Mouse (Mus musculus): Measurements from ENCODE around the gene Ddi2. TPM values are rescaled to one million over a fixed set of nuclear protein-coding genes. Genes with fewer than 3 reads are reported as not detected.

Gene Ddi2
- polyA plus RNA-seq, 2 experiments: 18.5 to 22.1 TPM

DNA sequence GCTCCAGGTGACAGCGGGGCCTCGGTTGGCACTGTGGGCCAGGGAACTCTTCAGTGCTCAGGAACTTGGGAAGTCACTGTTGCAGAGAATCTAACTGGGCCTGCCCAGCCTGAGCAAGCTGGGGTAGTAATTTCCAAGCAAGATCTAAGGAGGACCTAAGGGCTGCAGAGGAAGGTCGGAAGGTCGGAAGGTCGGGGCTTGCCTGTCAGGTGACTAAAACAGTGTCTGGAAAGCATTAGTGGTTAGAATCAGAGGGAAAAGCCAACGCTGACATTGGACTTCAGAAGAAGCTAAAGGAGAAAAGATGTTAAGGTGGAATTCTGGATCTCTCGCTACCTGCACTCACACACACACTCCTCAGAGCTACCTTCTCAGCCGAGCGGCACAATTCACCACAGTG, 87.2 kb downstream of the Ddi2 start:
- Histone ChIP-seq H3K9ac (ENCODE audit: low read depth, low read length, severe bottlenecking) (no peak overlapping the region), H3K27ac (replicated peaks; ENCODE audit: low read depth, low read length) (no peak overlapping the region), H3K36me3 (ENCODE audit: control insufficient read depth, insufficient read depth, low read length) (peaks cover 86% of the 10 kb centered on the region), H3K27me3 (ENCODE audit: control insufficient read depth, insufficient read depth, low read length) (no peaks in the 10 kb centered on the region), H3K9me3 (ENCODE audit: control insufficient read depth, low read length) (no peaks in the 10 kb centered on the region), H3K4me1 (ENCODE audit: control insufficient read depth, insufficient read depth, low read length) (no peaks in the 10 kb centered on the region), H3K4me2 (replicated peaks; ENCODE audit: low read depth, low read length, severe bottlenecking) (no peak overlapping the region), H3K4me3 (replicated peaks; ENCODE audit: low read length) (no peak overlapping the region)
- DNase-seq (ENCODE audit: low spot score) (no peak), ATAC-seq (ENCODE audit: low FRiP score, low read depth) (no peak)
- no peak for TF ChIP-seq POLR2A (IDR thresholded peaks at IDR 0.05; ENCODE audit: borderline replicate concordance, extremely low read depth, insufficient read depth, insufficient read length)
- WGBS: 51% methylated on average over 9 of the region's 9 CpGs

DNA sequence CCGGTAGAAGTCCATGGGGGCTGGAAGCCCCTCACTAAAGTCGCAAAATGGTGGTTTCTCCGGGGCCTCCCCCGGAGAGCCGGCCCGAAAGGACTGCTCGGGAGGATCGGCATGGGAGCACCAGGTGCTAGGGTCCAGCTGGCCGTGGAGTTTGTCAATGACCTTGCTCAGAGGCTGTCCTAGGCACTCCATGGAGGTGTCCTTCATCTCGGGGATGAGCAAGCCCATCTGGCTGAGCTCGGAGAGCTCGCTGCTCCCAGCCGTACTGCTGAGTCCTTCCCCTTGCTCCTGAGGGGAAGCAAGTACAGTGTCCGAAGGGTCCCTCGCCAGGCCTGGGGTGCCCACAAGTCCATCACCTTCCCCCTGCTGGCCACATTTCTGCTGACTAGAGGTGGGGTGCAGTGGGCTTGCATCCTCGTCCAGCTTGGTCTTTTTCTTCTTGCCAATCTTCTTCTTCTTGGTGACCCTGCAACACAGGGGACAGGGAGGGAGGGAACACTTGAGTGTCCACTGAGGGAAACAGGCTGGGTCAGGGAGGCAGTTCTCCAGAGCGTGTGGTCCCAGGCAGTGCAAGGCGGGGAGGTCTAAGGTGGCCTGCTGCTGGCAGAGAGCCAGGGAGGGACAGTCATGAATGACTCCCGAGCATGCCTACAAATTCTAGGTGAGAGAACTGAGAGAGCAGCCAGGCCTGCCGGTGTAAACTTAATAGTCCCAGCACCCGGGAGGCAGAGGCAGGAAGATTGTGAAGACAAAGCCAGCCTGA, 90.9 kb downstream of the Ddi2 start:
- Histone ChIP-seq H3K27me3 (ENCODE audit: control insufficient read depth, insufficient read depth, low read length) (no peaks in the 10 kb centered on the region), H3K36me3 (ENCODE audit: control insufficient read depth, insufficient read depth, low read length) (peaks cover 90% of the 10 kb centered on the region), H3K4me2 (replicated peaks; ENCODE audit: low read depth, low read length, severe bottlenecking) (no peak overlapping the region), H3K4me3 (replicated peaks; ENCODE audit: low read length) (no peak overlapping the region), H3K9ac (ENCODE audit: low read depth, low read length, severe bottlenecking) (no peak overlapping the region), H3K4me1 (ENCODE audit: control insufficient read depth, insufficient read depth, low read length) (no peaks in the 10 kb centered on the region), H3K9me3 (ENCODE audit: control insufficient read depth, low read length) (no peaks in the 10 kb centered on the region), H3K27ac (replicated peaks; ENCODE audit: low read depth, low read length) (no peak overlapping the region)
- DNase-seq (ENCODE audit: low spot score) (no peak), ATAC-seq (ENCODE audit: low FRiP score, low read depth) (no peak)
- WGBS: 91% methylated on average over 21 of the region's 21 CpGs
- TF ChIP-seq POLR2A (IDR thresholded peaks at IDR 0.05; ENCODE audit: borderline replicate concordance, extremely low read depth, insufficient read depth, insufficient read length): no peak

DNA sequence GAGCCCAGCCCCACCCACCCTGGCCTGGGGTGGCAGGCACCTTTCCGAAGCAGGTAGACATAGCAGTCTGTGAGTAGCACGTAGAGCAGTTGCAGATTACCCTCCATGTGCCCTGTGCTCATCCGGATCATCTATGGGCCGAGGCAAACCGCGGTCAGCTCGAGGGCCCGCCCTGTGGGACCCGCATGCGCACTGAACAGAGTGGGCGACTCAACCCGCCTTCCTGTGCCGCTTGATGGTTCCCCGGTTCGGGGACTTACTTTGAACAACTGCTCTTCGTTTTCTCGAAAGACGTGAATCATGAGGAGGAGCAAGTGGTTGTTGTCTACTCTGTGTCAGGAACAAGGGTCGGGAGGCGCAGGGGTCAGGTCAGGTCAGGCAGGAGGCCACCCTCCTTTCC, 92.0 kb downstream of the Ddi2 start:
- Histone ChIP-seq H3K27me3 (ENCODE audit: control insufficient read depth, insufficient read depth, low read length) (no peaks in the 10 kb centered on the region), H3K36me3 (ENCODE audit: control insufficient read depth, insufficient read depth, low read length) (peaks cover 89% of the 10 kb centered on the region), H3K4me1 (ENCODE audit: control insufficient read depth, insufficient read depth, low read length) (no peaks in the 10 kb centered on the region), H3K9me3 (ENCODE audit: control insufficient read depth, low read length) (no peaks in the 10 kb centered on the region), H3K27ac (replicated peaks; ENCODE audit: low read depth, low read length) (no peak overlapping the region), H3K4me2 (replicated peaks; ENCODE audit: low read depth, low read length, severe bottlenecking) (no peak overlapping the region), H3K9ac (ENCODE audit: low read depth, low read length, severe bottlenecking) (no peak overlapping the region), H3K4me3 (replicated peaks; ENCODE audit: low read length) (no peak overlapping the region)
- ATAC-seq (ENCODE audit: low FRiP score, low read depth) (no peak), DNase-seq (ENCODE audit: low spot score) (no peak)
- TF ChIP-seq POLR2A (IDR thresholded peaks at IDR 0.05; ENCODE audit: borderline replicate concordance, extremely low read depth, insufficient read depth, insufficient read length): no peak
- 94% methylated on average over 20 of the region's 20 CpGs for WGBS

DNA sequence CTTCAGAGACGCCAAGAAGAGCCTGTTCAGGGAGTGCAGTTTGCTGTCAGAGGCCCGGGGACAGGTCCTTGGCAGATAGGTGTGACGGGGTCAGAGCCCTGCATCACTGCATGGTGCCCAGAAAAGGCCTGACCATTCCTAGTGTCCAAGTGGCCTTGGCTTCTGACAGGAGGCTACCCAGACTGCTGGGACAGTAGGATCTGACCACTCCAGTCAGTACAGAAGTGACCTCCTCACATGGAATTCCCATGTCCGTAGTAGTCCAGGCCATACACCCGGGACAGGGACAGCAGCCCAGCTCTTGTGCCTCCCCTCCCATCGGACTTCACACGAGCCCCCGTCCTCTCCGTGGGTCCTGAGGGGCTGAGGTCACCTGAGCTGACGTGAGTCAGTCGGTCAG, 93.2 kb downstream of the Ddi2 start:
- no peak for TF ChIP-seq POLR2A (IDR thresholded peaks at IDR 0.05; ENCODE audit: borderline replicate concordance, extremely low read depth, insufficient read depth, insufficient read length)

DNA sequence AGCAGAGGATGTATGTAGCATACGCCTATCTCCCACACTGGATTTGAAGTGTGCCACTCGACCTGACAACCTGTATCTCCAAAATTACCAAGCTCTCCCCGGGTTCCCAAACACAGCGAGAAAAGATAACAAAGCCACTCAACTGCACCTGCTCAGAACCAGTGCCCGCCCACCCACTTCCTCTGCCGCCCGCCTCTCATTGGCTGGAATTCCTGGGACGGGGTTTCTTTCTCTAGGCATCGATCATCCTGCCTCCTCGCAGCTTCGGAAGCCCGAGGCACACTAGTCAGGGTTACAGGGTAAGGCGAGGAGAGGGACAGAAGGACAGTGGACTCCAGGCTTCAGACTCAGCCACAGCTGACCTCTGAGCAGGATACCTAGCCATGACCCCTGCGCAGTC, 94.6 kb downstream of the Ddi2 start:
- 87% methylated on average over 14 of the region's 14 CpGs for WGBS
- Histone ChIP-seq H3K4me1 (ENCODE audit: control insufficient read depth, insufficient read depth, low read length) (no peaks in the 10 kb centered on the region), H3K9me3 (ENCODE audit: control insufficient read depth, low read length) (no peaks in the 10 kb centered on the region), H3K27ac (replicated peaks; ENCODE audit: low read depth, low read length) (no peak overlapping the region), H3K4me2 (replicated peaks; ENCODE audit: low read depth, low read length, severe bottlenecking) (no peak overlapping the region), H3K27me3 (ENCODE audit: control insufficient read depth, insufficient read depth, low read length) (no peaks in the 10 kb centered on the region), H3K36me3 (ENCODE audit: control insufficient read depth, insufficient read depth, low read length) (peaks cover 87% of the 10 kb centered on the region), H3K9ac (ENCODE audit: low read depth, low read length, severe bottlenecking) (no peak overlapping the region), H3K4me3 (replicated peaks; ENCODE audit: low read length) (no peak overlapping the region)
- DNase-seq (ENCODE audit: low spot score) (no peak), ATAC-seq (ENCODE audit: low FRiP score, low read depth) (no peak)
- no peak for TF ChIP-seq POLR2A (IDR thresholded peaks at IDR 0.05; ENCODE audit: borderline replicate concordance, extremely low read depth, insufficient read depth, insufficient read length)

More for the DNA sequence above, 93.2 kb downstream of the Ddi2 start:
- DNase-seq (ENCODE audit: low spot score) (no peak), ATAC-seq (ENCODE audit: low FRiP score, low read depth) (no peak)
- Histone ChIP-seq H3K9ac (ENCODE audit: low read depth, low read length, severe bottlenecking) (no peak overlapping the region), H3K36me3 (ENCODE audit: control insufficient read depth, insufficient read depth, low read length) (peaks cover 96% of the 10 kb centered on the region), H3K4me3 (replicated peaks; ENCODE audit: low read length) (no peak overlapping the region), H3K9me3 (ENCODE audit: control insufficient read depth, low read length) (no peaks in the 10 kb centered on the region), H3K27ac (replicated peaks; ENCODE audit: low read depth, low read length) (no peak overlapping the region), H3K4me1 (ENCODE audit: control insufficient read depth, insufficient read depth, low read length) (no peaks in the 10 kb centered on the region), H3K27me3 (ENCODE audit: control insufficient read depth, insufficient read depth, low read length) (no peaks in the 10 kb centered on the region), H3K4me2 (replicated peaks; ENCODE audit: low read depth, low read length, severe bottlenecking) (no peak overlapping the region)
- WGBS: 87% methylated on average over 11 of the region's 11 CpGs

Other genes starting within 250 kb of the Ddi2 start
- 15.9 and 16.2 TPM in 2 replicates for gene Spen, start 184.8 kb downstream of the Ddi2 start, polyA plus RNA-seq (2012; rRNA removed)
- 12.2 and 13.1 TPM in 2 replicates for gene Spen, start 184.8 kb downstream of the Ddi2 start, polyA plus RNA-seq (2014; fragmentation: Nextera tagmentation; extraction: Ambion mirVana)
- 52.2 and 59.7 TPM in 2 replicates for gene Fblim1, start 117.3 kb downstream of the Ddi2 start, polyA plus RNA-seq (2012; rRNA removed)
- gene Fblim1, start 117.3 kb downstream of the Ddi2 start, polyA plus RNA-seq (2014; fragmentation: Nextera tagmentation; extraction: Ambion mirVana): 33.7 and 43.2 TPM in 2 replicates
- gene Tmem82, start 104.8 kb downstream of the Ddi2 start, polyA plus RNA-seq (2012; rRNA removed): 0.49 and 0.54 TPM in 2 replicates
- gene Tmem82, start 104.8 kb downstream of the Ddi2 start, polyA plus RNA-seq (2014; fragmentation: Nextera tagmentation; extraction: Ambion mirVana): 0.21 TPM in 1 of 2 replicates, not detected in the other
- 0.16 and 0.26 TPM in 2 replicates for gene Slc25a34, start 99.6 kb downstream of the Ddi2 start, polyA plus RNA-seq (2012; rRNA removed)
- gene Slc25a34, start 99.6 kb downstream of the Ddi2 start, polyA plus RNA-seq (2014; fragmentation: Nextera tagmentation; extraction: Ambion mirVana): not detected in 2 replicates
- 51.8 and 67.8 TPM in 2 replicates for gene Plekhm2, start 58.5 kb downstream of the Ddi2 start, polyA plus RNA-seq (2012; rRNA removed)
- gene Plekhm2, start 58.5 kb downstream of the Ddi2 start, polyA plus RNA-seq (2014; fragmentation: Nextera tagmentation; extraction: Ambion mirVana): 4.9 and 6.4 TPM in 2 replicates
- gene Rsc1a1, start 37.8 kb downstream of the Ddi2 start, polyA plus RNA-seq (2012; rRNA removed): 9.0 and 11.5 TPM in 2 replicates
- gene Rsc1a1, start 37.8 kb downstream of the Ddi2 start, polyA plus RNA-seq (2014; fragmentation: Nextera tagmentation; extraction: Ambion mirVana): 1.5 and 1.7 TPM in 2 replicates
- 0.21 TPM in 1 of 2 replicates, not detected in the other for gene Agmat, start 23.3 kb upstream of the Ddi2 start, polyA plus RNA-seq (2012; rRNA removed)
- not detected in 2 replicates for gene Agmat, start 23.3 kb upstream of the Ddi2 start, polyA plus RNA-seq (2014; fragmentation: Nextera tagmentation; extraction: Ambion mirVana)
- gene Dnajc16, start 67.5 kb upstream of the Ddi2 start, polyA plus RNA-seq (2012; rRNA removed): 11.9 and 12.4 TPM in 2 replicates
- gene Dnajc16, start 67.5 kb upstream of the Ddi2 start, polyA plus RNA-seq (2014; fragmentation: Nextera tagmentation; extraction: Ambion mirVana): 2.8 and 3.2 TPM in 2 replicates
- gene Casp9, start 70.2 kb upstream of the Ddi2 start, polyA plus RNA-seq (2012; rRNA removed): 20.4 and 24.8 TPM in 2 replicates
- 11.2 and 13.8 TPM in 2 replicates for gene Casp9, start 70.2 kb upstream of the Ddi2 start, polyA plus RNA-seq (2014; fragmentation: Nextera tagmentation; extraction: Ambion mirVana)
- 0.19 and 0.47 TPM in 2 replicates for gene Cela2a, start 102.7 kb upstream of the Ddi2 start, polyA plus RNA-seq (2012; rRNA removed)
- not detected in 2 replicates for gene Cela2a, start 102.7 kb upstream of the Ddi2 start, polyA plus RNA-seq (2014; fragmentation: Nextera tagmentation; extraction: Ambion mirVana)
- gene Ctrc, start 122.9 kb upstream of the Ddi2 start, polyA plus RNA-seq (2012; rRNA removed): 0.08 TPM in 1 of 2 replicates, not detected in the other
- gene Ctrc, start 122.9 kb upstream of the Ddi2 start, polyA plus RNA-seq (2014; fragmentation: Nextera tagmentation; extraction: Ambion mirVana): not detected in 2 replicates
- gene Efhd2, start 151.5 kb upstream of the Ddi2 start, polyA plus RNA-seq (2012; rRNA removed): 57.8 and 71.4 TPM in 2 replicates
- 45.7 and 49.8 TPM in 2 replicates for gene Efhd2, start 151.5 kb upstream of the Ddi2 start, polyA plus RNA-seq (2014; fragmentation: Nextera tagmentation; extraction: Ambion mirVana)